Mouse (Mus musculus): ENCODE measurements around the gene 1110004F10Rik.

1110004F10Rik gene

DNA sequence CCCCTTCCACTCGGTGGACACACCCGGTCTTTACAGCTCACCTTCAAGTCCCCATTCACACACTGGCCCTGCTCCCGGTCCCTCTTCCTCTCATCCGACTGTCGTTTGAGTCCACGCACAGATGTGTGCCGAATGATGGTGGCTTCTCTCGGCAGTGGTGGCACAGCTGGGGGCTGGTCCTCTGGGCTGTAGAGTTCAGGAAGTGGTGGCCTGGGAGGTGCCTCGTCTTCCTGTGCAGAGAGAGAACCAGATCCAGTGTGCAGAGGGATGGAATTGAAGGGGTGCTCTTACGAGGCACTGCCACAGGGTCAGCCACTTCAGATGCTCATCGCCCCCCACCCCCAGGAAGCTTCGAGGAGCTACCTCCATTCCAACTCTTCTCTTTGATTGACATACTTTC, 98.0 kb downstream of the 1110004F10Rik start:
- in situ Hi-C loops (cut with MboI, MseI) = no loop called here

DNA sequence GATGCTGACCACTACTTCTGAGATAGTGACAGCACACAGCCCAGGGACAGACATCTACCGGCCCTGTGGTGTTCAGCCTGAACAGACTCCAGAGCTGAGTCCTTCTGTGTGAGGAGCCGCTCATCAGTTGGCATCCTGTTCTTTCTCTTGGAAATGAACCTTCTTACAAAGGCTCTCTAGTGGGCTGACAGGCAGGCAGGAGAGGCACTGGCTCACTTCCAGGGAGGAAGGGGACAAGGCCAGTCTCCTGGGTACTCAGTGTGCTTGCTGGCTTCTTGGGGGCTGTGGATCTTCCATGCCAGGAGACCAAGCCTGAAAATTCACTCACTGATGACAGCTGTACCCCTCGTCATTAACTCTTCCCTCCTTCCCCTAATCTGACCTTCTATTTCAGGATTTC, 98.5 kb downstream of the 1110004F10Rik start:
- in situ Hi-C loops (cut with MboI, MseI) = no loop called here

DNA sequence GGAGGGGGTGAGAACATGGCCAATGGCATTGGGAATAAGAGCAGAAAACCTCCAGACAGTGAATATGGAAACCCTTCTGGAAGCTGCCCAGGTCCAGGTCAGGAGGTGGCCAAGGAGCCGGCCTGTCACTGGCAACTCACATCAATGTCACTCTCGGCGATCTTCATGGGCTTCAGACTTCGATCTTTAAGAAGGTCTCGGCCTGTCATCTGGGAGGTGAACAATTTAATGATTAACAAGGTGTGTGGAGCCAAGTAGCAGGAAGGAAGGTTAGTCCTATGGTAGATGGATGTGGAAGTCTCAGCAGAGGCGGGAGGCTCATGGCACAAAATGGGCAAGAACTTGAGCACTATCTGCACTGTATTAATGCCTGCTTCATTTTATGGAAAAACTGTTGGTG, 105.8 kb downstream of the 1110004F10Rik start:
- in situ Hi-C loops (cut with MboI, MseI) = no loop called here

DNA sequence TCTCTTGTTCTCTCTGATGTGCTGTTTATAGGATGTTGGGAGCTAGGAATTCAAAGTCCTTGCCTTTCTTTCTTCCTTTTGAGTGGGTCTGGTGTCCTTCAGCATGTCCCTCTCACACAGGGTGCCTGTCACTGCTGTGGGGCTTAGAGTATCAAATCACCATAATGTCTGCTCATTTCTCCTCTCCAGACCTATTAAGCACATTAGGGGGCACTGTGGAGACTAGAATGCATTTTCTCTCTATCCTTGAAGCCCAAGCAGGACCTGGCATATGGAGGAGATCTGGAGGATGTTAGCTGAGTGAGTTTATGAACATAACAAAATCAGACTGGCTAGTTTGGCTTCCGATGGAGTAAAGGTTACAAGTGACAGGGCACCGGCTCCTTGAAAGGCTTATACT, 107.9 kb downstream of the 1110004F10Rik start:
- in situ Hi-C loops (cut with MboI, MseI) = no loop called here

DNA sequence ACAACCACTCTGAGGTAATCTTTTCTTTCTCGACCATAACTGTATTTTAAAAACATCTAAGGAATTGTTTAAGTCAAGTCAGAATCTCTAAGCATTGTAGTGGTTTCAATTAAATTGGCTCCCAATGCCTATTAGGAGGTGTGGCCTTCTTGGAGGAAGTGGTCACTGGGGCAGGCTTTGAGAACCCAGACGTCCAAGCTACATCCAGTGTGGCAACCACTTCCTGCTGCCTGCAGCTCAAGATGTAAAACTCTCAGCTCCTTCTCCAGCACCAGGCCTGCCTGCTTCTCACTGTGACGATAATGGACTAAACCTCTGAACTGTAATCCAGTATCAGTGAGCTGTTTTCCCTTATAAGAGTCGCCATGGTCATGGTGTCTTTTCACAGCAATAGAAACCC, 110.4 kb downstream of the 1110004F10Rik start:
- in situ Hi-C loops (cut with MboI, MseI) = no loop called here

DNA sequence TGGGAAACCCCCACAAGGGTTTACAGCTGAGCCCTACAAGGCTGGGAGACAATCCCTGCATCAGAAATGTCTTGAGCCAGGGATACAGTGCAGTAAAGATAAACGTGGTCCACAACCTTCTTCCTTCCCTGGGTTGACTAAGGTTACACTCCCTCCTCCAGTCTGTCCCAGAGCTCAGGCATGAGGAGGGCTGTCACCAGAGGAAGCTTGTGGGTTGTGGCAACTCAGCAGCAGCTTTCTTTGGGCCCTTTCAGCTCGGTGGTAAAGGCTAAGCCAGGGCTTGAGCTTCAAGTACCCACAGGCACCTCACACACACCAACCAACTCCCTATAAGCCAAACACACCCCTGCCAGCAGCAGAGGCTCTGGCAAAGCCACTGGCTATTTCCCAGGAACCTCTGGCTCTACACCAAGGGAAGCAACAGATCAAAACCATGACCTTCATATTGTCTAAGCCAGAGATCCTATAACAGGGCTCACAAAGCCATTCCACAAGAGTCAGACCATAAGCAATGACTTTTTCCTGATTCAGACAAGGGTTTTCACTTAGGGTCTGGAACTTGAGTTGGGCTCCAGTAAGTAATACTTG, 114.7 kb downstream of the 1110004F10Rik start:
- in situ Hi-C loops (cut with MboI, MseI) = no loop called here

Measured in T-helper 1 cell (primary cell).